Mouse (Mus musculus): ENCODE measurements at regions not wholly inside any gene's neighbourhood (a gene's known extent, or its start where the extent isn't known, plus 50 kb on each side); places are given as distances from the start of the nearest gene placed in this dataset.
A peak's percentile ranks its signal among the peaks of the same experiment; 100 is the strongest.
"Not testable (repeated sequence)": the region's sequence is repeated elsewhere in the genome, so short reads cannot be mapped to it uniquely, and the experiment has no call there.

GRCm38 (mm10) chr5:12639549-12639948 is 256.4 kb downstream of the Sema3d start:
- DNase-seq = no peak

DNA sequence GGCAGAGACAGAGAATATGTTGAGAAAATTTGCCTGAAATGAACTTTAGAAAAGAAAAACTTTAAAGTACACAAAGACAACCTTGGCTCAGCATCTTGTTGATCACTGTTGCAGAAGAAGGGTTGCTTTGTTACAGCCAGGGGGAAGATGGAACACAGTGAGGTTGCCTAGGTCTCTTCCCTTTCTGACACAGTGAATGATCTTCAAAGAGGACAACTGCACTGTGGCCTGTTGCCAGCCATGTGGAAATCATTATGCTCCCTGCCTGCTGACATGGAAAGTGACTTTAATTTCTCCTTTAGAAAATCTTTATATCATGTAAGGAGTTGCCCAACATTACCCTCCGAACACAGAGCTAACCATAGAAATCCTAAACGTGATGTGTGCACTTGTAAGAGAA is 263.1 kb downstream of the Sema3d start:
- peak; percentile 31 for DNase-seq

DNA sequence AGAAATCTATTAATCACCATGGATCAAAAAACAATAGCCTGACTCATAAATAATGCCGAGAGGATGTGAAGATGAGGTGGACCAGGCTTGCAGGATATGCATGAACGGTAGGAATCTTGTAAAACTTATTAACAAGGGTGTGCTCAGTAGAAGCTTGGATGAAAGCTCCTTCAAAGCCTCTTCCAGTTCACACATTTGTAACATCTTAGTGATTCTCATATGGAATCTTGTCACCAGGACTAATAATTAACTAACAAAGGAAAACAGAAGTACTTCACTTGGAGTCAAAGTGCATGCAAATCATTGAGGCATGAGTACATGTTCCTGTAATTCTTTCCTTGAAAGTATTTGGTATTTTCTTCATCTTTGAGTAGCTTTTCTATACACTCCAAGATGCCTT is 290.5 kb downstream of the Sema3d start:
- DNase-seq = no peak

- DNase-seq = no peak
Observed at GRCm38 (mm10) chr5:12674134-12674533, 290.9 kb downstream of the Sema3d start.

GRCm38 (mm10) chr5:12676712-12677111 is 293.5 kb downstream of the Sema3d start:
- DNase-seq = peak; percentile 62

- DNase-seq = no peak
Observed at GRCm38 (mm10) chr5:12714894-12715293, 331.7 kb downstream of the Sema3d start.

GRCm38 (mm10) chr5:12751514-12751913 is 368.3 kb downstream of the Sema3d start:
- peak; percentile 59 for DNase-seq

DNA sequence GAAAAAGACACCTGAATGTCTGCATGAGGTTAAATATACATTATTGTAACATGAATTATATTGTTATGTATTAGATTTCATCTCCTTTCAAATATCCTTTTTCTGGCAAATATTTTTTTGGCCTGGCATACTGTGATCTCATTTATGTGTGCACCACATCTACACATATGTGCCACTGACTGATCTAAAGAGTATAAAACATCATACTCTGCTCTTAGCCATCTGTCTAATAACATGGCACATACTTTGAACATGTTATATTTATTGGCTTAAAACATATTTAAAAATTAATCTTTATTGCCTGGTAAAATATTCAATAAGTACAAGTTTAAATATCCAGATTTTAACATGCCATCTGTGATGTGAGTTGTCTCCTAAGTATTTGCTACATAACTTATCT is 365.6 kb upstream of the Sema3a start:
- no peak for DNase-seq

- no peak for DNase-seq
Observed at GRCm38 (mm10) chr5:12767383-12767782, 357.8 kb upstream of the Sema3a start.

GRCm38 (mm10) chr5:12782681-12783080 is 342.5 kb upstream of the Sema3a start:
- DNase-seq = no peak

- no peak for DNase-seq
Observed at GRCm38 (mm10) chr5:12808729-12809128, 316.5 kb upstream of the Sema3a start.

- no peak for DNase-seq
Observed at GRCm38 (mm10) chr5:12809884-12810283, 315.3 kb upstream of the Sema3a start.

DNA sequence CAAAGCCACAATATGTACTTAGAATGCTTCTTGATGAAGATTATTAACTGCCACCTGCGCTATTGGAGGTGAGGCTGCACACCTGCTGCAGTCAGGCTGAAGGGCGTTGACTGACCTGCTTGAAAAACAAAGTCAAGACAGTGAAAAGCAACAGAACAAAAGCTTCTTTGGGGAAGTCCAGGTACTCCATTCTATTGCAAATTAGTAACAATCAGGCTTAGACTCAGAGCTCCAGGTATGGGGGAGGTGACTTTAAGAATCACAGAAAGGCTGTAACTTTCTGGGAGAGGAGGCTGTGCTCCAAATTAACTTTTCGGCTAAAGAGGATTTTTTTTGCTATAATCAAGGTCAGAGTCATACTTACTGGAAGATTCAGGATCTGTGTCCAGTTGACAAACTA is 278.0 kb upstream of the Sema3a start:
- not testable (repeated sequence) for DNase-seq

DNA sequence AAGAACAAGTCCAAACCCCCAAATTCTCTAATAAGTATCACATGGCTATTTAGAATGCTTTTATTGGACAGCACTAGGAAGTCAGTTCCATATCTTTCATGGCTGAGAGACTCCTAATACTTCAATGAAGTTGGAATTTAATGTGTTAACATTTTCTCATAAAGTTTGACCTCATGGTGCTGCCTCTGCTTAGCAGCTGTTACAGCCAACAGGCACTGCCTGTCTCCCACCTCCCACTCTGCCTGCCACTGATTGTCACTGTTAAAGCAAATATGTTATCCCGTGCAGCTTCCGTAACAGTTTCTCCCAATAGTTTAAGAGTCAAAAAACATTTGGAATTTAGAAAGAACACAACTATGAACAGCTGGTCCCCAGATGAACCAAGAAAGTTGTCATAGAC is 268.3 kb upstream of the Sema3a start:
- peak; percentile 8 for DNase-seq

GRCm38 (mm10) chr5:12868355-12869217 is 256.6 kb upstream of the Sema3a start:
- DNase-seq = peak; percentile 24

- DNase-seq = no peak
Observed at GRCm38 (mm10) chr5:12872888-12873287, 252.3 kb upstream of the Sema3a start.

DNA sequence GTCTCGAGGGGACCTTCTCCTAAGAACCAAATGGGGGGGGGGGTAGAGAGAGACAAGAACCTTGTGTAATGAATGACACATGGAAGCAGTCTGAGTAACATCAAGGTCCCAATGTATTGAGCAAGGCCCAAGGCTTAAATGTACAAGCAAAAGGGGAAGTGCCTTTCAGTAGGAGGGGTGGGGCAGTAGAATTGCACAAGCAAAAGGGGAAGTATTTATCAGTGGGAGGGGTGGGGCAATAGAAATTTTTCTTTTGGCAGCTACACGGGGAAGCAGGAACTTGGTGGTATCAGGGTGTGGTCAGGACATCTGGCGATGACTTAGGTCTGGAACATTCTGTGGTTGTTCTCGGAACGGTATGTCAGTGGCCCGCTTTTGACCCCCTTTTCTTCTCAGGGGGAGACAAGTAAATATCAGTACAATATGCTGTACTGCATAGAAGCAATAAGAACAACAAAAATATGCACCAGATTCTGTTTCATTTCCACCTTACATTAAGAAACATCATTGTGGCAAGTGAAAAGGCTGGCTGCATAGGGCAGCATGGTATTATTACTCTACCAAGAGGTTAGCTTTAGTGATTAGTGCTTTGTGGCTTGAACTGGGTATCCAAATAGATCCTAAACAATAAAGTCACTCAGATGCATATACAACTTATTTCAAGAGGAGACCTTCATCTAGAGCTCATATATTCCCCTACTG is 247.5 kb upstream of the Sema3a start:
- no peak for DNase-seq

DNA sequence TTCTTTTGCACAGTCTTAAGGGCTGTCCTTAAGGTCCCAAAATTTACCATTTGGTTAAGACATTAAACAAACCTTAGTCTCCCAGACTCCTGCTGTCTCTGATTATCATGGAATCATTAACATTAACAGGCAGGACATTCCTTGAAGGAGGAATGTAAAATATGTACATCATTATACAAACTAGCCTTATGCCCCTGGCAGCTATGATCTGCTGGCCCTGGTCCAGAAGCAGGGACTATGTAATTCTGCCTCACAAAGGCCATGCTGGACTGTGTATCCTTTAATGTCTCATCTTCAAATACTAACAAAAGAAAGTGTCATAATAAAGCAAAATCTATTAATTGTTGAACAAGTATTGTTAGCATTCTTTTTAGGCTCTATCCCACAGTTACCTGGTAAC is 232.9 kb upstream of the Sema3a start:
- no peak for DNase-seq

DNA sequence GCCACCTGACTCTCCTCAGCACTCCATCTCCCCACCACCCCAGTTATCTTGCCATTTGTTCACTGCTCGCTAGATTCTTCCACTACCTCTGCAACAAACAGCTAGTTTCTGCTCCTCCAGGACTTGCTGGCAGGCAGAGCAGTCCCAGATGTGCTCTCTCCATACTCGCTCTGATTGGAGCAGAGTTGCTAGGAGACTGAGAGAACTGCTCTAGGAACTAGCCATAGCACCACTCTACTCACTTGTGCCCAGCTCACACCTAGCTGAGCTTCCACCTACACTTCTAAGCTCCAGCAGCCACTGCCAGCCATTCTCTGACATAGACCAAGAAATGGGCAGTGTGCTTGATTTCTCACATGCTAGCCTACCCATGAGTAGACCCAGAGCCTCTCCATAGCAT is 230.6 kb upstream of the Sema3a start:
- no peak for DNase-seq

DNA sequence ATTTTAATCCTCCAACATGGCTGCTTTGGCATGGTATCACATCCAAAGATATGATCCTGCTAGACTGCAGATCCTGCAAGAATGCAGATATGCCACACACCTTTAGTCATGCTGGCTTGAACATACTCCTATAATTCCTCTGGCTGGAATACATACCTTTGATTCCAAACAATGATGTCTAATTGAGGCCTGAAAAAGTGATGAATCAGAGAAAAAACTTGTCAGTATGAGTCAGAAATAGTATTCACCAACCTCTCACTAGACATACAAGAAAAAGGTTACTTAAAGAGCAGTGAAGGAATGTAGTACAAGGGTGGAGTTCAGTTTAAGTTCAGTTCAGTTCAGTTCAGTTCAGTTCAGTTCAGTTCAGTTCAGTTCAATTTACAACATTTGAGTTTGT is 214.5 kb upstream of the Sema3a start:
- no peak for DNase-seq

- DNase-seq = no peak
Observed at GRCm38 (mm10) chr5:12914395-12914794, 210.8 kb upstream of the Sema3a start.

GRCm38 (mm10) chr5:12919335-12919734 is 205.9 kb upstream of the Sema3a start:
- DNase-seq = no peak

GRCm38 (mm10) chr5:12922889-12923288 is 202.3 kb upstream of the Sema3a start:
- no peak for DNase-seq

DNA sequence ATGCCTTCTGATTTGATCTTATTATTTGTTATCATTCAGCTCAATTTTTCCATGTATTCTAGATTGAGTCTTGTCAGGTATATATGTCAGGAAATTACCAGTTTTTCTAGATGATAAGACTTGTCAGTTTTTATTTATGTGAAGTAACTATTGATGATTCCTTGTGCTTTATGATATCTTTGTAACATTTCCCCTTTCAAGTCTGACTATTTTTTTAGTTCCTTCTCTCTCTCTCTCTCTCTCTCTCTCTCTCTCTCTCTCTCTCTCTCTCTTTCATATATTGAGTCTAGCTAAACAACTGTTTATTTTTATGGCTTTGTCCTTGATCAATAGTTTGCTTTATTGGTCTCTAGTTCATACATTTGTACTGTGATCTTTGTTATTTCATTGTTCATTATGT is 199.7 kb upstream of the Sema3a start:
- DNase-seq = no peak

Measured in embryo, embryonic 11 days (tissue).